Mouse (Mus musculus) spleen, embryonic (tissue): ENCODE results near the gene Krr1.
"Not testable (repeated sequence)": the region's sequence is repeated elsewhere in the genome, so short reads cannot be mapped to it uniquely, and the experiment has no call there.

Source experiments
- CTCF ChIA-PET: fragments of 350-600 bp; sonication (Branson Sonifier 250); formaldehyde crosslinking; loops from one replicate; lab custom pipeline; 2022; lab: Charles Lee

Krr1 gene

GRCm38 (mm10) chr10:111971929-111972328 is 535 bp upstream of the Krr1 start:
- CTCF ChIA-PET, result interaction anchor here (0.6 kb wide), 1 partner anchor 15 kb away, joined by 16 read pairs; no protein-coding TSS in a partner anchor

GRCm38 (mm10) chr10:111977584-111977983 is 5.1 kb downstream of the Krr1 start:
- CTCF ChIA-PET, result interaction anchor here (0.7 kb wide), 1 partner anchor 129 kb away, joined by 3 read pairs; no protein-coding TSS in a partner anchor

- CTCF ChIA-PET, result no interaction called here
These were observed 10.6 kb downstream of the Krr1 start for GRCm38 (mm10) chr10:111983070-111983469.

- CTCF ChIA-PET, result no interaction called here
These were observed 14.0 kb downstream of the Krr1 start for GRCm38 (mm10) chr10:111986453-111986852.

GRCm38 (mm10) chr10:111995803-111996548 is 23.5 kb downstream of the Krr1 start:
- CTCF ChIA-PET, result interaction anchor here (0.6 to 0.7 kb wide), 2 partner anchors 23 to 757 kb away, joined by 3 to 10 read pairs; no protein-coding TSS in a partner anchor

GRCm38 (mm10) chr10:111996549-111996904 is 24.1 kb downstream of the Krr1 start:
- CTCF ChIA-PET, result interaction anchor here (0.6 to 0.7 kb wide), 2 partner anchors 757 to 1222 kb away, joined by 3 to 10 read pairs; no protein-coding TSS in a partner anchor

- CTCF ChIA-PET, result interaction anchor here (0.6 kb wide), 1 partner anchor 1222 kb away, joined by 3 read pairs; no protein-coding TSS in a partner anchor
These were observed 24.5 kb downstream of the Krr1 start for GRCm38 (mm10) chr10:111996911-111997347.

GRCm38 (mm10) chr10:111997671-111998070 is 25.2 kb downstream of the Krr1 start:
- CTCF ChIA-PET, result interaction anchor here (0.6 kb wide), 2 partner anchors 24 to 493 kb away, joined by 3 to 6 read pairs; no protein-coding TSS in a partner anchor

GRCm38 (mm10) chr10:111999765-112000164 is 27.3 kb downstream of the Krr1 start:
- CTCF ChIA-PET, result interaction anchor here (0.7 kb wide), 1 partner anchor 41 kb away, joined by 9 read pairs; no protein-coding TSS in a partner anchor

- CTCF ChIA-PET, result no interaction called here
These were observed 28.1 kb downstream of the Krr1 start for GRCm38 (mm10) chr10:112000568-112000967.

- CTCF ChIA-PET, result no interaction called here
These were observed 28.9 kb downstream of the Krr1 start for GRCm38 (mm10) chr10:112001350-112001749.

- CTCF ChIA-PET, result interaction anchor here (0.6 to 0.7 kb wide), 2 partner anchors 1082 to 1136 kb away, joined by 3 to 8 read pairs; partner anchors contain the start of gene Csrp2
These were observed 29.5 kb downstream of the Krr1 start for GRCm38 (mm10) chr10:112001756-112002520.

GRCm38 (mm10) chr10:112002544-112003215 is 30.2 kb downstream of the Krr1 start, which contains the start of gene Glipr1:
Gene Glipr1 (minus strand): TSS chr10:112002631.
- CTCF ChIA-PET, result interaction anchor here (0.6 to 0.7 kb wide), 2 partner anchors 1083 to 1136 kb away, joined by 3 to 8 read pairs; partner anchors contain the start of gene Csrp2

- CTCF ChIA-PET, result not testable (repeated sequence)
These were observed 37.0 kb downstream of the Krr1 start for GRCm38 (mm10) chr10:112009511-112009910.

- CTCF ChIA-PET, result no interaction called here
These were observed 51.1 kb downstream of the Krr1 start for GRCm38 (mm10) chr10:112023585-112023984.

- CTCF ChIA-PET, result not testable (repeated sequence)
These were observed 56.2 kb downstream of the Krr1 start for GRCm38 (mm10) chr10:112028689-112029088.
